Mouse (Mus musculus) left cerebral cortex, adult 18-20 months (tissue): ENCODE results near the gene Nbea. TPM values are rescaled to one million over a fixed set of nuclear protein-coding genes. Genes with fewer than 3 reads are reported as not detected.

Source experiments
- DNase-seq, 2 experiments: peaks; one replicate each; pipeline ENCODE4 v3.0.0; 2021 to 2022; ENCODE audit warnings: low spot score in 2 of 2, mixed read lengths in 1 of 2
- total RNA-seq, 2 experiments: library from RNA; stranded (reverse); gene quantifications; 2 replicates each; pipeline ENCODE4 v1.2.3; 2021

The Nbea gene
- total RNA-seq, 2 experiments from 2014 or later, result 152 to 163 TPM

DNA sequence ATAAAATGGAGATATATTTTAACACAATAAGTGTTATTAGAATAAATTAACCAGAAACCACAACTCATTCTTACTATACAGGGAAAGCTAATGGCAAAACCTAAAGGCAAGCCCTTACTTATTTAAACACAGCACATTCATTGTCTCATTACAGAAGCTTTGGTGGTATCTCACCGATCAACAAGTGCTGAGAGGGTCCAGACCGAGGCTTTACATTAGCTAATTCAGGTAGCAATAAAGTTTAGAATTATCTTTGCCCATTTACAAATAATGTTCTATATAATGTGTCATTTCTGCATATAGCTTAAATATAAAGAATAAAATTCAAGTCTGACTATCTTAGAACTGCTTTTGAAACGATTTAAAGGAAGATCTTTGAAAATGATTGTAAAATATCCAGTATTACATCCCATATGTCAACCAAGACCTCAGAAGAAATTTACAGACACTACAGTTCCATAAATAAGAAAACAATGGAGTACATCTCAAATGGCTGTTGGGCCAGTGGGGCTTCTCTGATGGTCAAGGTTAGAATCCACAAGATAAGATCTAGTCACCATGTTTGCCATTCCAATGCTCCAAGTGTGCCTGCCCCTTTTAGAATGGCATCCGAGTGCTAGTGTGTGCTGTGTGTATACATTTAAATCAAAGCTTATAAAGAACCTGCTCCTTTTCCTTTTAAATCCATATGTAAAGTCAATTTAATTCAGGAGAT, 398.1 kb downstream of the Nbea start:
- no peak for DNase-seq

DNA sequence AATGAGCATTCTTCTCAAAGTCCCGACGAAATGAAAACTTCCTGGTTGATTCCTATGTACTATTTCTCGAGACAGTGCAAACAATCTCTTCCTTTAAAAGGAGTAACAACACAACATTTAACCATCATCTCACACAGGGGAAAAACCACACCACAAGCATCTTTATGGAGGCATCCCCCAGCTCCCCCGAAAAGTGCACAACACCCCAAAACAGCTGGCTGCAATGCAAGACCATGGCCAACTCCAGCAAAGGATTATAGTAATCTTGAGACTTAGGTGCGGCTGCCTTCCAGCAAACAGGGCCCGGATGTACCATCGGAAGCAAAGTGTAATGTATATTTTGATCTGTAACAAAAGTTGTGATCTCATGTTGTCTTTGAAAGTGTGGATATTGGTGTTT, 399.4 kb downstream of the Nbea start:
- no peak for DNase-seq

DNA sequence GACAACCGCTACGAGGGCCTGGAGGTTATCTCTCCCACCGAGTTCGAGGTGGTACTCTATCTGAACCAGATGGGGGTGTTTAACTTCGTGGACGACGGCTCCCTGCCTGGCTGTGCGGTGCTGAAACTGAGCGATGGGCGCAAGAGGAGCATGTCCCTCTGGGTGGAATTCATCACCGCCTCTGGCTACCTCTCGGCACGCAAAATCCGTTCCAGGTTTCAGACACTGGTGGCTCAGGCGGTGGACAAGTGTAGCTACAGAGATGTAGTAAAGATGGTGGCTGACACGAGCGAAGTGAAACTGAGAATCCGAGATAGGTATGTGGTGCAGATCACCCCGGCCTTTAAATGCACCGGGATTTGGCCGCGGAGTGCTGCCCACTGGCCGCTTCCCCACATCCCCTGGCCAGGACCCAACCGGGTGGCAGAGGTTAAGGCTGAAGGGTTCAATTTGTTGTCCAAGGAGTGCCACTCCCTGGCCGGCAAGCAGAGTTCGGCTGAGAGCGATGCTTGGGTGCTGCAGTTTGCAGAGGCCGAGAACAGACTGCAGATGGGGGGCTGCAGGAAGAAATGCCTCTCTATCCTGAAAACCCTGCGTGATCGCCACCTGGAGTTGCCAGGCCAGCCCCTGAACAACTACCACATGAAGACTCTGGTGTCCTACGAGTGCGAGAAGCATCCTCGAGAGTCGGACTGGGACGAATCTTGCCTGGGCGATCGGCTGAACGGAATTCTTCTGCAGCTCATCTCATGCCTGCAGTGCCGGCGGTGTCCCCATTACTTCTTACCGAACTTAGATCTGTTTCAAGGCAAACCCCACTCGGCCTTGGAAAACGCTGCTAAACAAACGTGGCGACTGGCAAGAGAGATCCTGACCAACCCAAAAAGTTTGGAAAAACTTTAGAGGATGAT, 400.1 kb downstream of the Nbea start:
- DNase-seq, result no peak

DNA sequence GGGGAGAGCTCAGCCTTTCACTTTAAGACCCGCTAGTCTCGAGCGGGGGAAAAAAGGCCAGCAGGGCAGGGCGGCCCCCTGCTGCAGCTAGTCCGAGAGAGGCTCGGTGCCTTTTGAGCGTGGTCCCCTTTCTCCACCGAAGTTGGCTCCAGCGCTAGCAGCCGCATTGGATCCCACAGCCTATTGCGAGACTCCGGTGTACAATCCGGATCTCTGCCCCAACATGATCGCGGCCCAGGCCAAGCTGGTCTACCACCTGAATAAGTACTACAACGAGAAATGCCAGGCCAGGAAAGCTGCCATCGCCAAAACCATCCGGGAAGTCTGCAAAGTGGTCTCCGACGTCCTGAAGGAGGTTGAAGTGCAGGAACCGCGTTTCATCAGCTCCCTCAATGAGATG, 400.7 kb downstream of the Nbea start:
- no peak for DNase-seq

DNA sequence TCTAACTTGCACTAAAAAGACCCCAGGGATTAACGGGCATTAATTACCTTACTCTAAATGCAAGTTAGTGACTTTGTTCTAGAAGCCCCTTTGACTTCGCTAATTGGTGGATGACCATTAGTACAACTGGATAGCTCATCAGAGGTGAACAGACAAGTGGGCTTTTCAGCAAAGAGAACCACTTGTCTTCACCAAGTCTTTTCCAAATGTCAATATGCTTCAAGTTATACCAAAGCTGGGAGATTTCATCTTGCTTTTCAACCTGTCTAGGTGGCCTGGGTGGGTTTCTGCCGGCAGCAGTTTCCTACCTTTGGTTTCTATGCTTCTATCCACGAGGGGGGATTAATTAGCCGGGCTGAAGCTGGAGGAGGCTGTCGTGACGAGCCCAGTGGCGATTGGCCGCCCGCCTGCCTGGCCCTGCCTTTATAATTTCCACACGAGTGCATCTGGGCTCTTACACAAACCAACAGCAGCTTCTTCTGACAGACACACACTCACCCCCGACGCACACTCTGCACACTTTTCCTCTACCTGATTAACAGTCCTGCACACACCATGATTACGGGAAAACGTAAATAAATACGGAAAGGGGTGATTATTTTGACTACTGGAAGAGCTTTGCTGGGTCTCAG, 401.3 kb downstream of the Nbea start, which contains the start of gene Mab21l1:
Gene Mab21l1, plus strand, starts transcription at position 455 of the 632 bp plus-strand sequence.
- no peak for DNase-seq

DNA sequence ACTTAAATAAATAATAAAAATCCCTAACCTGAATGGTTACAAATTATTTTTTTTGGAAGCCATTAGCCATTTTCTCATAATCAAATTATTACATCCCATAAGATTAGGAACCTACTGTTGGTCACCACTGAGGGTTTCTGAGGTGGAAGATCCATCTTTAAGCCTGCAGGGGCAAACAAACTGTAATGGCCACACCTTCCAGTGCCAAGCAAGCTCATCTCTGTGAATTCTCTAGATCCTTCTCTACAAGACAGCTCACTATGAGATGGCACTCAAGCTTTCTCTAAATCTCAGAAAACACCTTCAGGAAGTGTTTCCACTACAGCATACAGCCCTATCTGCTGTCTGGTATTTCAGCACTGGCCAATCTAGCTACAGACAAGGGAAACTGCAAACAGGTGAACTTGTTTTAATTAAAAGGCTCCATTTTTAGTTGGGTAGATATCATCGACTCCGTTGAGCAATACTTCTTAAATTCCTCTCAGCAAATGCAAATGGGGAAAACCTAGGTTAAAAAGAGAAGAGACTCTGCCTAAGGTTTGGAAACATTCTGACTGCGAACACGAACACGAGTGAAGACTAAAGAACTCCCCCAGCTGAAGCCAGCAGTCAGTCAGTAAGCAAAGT, 402.0 kb downstream of the Nbea start:
- no peak for DNase-seq

DNA sequence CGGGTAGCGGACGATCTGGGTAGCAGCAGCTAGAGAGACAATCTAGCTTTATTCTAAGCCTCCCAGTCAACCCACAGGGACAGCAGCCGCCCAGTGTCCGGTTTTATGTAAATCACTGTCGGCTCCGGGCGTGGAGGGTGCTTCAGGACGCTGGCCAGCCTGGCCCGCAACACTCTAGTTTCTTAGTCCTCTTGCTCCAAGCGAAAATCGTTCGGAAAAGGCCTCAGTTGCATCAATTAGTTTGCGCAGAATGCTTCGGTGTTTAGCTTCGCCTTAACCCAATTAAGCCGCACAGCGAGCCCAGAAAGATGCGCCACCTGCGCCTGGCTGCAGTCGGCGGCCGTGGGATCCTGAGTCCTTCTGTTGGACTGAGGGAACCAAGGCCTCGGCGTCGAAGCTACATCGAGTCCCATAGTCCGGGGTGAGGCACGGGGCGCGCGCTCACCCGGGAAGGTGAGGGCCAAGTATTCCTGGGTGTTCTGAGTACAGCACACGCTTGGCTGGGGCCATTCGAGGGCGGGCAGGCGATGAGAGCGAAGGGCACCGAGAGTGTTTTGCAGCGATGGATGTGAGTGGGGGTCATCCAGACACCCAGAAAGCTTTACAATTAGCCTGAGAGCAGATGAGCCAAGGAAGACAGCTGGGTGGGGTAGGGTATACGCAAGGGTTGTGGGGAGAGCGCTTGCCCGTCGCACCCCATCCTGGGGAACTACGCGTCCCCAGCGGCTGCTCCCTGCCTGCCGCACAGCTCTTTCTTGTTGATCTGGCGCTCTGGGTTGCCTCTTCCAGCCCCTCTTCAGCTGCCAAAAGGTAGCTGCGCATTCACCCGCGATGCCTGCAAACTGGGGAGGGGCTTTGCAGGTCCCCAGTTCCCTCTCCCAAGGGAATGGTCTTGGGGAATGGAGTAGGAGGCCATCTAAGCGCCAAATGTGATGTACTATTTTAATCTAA, 403.1 kb downstream of the Nbea start:
- peak in 1 of 2 experiments; percentile 42 for DNase-seq

DNA sequence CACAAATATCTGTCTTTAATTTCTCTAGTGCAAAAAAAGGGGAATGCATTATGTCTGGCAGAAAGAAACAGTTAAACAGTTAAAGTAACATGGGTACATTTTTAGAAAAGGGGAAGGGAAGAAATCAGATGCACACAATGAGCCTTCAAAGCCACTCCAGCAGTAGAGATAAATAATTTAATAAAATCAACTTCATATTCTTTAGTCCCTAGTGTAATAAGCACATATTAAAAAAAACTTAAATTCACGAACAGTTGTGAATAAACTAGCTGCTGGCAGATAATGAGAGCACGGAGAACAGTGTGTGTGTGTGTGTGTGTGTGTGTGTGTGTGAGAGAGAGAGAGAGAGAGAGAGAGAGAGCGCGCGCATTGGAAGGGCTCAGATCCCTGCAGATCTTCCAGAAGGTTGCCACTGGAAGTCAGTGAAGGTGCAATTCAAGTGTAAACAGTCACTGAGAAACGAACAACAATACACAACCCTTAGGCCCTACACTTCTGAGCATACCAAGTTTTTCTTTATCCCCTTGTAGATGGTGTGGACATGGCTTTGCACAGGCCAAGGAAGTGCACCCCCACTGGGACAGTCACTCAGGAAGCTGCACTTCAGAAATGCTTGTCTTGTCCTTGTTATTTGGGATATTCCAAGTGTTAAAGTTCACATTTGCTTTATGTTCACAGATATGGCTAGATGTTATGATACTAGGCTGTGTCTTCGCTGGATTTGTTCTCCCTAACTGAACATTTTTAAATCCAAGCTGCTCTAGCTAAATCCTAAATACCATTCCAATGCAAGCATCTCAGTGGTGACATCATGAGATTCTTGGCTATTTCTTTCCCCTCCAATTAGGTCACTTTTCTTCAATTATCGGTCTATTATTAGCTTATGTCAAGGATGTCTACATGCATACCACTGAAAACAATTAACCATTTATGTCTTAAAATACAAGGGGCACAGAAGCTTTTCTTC, 404.5 kb downstream of the Nbea start:
- no peak for DNase-seq

DNA sequence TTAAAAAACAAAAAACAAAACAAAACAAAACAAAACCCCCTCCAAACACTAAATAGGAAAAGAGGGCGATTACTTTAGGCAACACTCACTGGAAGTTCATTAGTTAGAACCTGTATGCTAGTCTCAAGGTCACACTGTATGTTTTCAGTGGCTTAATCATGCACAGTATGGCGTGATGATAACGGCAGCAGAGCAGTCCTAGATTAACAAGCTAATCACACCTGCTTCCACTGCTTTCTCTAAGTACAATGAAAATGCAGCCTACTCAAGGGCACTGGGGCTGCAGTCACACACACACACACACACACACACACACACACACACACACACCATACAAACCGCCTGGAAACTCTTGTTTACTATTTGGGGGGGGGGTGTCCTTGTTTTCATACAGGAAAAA, 406.0 kb downstream of the Nbea start:
- DNase-seq, result no peak

DNA sequence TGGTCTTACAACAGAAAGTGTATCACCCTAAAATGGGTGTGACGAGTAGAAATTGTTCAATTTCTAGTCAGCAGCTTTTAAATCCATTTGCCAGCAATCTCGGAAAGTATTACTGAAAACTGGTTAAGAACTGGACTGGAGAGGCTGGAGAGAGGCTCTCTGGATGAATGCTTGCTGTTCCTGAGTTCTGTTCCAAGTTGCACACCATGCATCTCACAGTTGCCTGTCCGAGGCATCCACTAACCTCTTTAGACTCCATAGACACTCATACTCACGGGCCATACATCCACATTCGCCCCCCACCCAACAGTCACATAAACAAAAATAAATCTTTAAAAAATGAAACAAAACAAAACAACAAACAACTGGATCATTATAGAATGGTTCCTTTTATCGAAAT, 407.7 kb downstream of the Nbea start:
- DNase-seq, result no peak

DNA sequence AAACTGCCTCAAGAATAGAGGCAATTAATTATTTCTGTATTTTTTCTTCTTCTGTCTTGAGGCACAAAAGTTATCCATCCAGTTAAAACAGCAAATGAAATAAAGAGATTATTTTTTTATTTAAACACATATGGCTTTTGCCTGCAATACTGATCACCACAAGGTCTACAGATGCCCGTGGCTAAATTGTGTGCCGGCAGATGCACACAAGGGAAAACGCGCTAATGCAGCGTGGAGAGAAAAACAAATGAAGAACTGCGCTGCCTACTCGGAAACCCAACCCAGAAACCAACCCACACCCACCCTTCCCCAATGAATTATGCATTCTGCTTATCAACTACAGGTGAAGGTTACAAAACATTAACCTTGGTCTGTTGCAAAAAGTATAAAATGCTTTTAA, 408.3 kb downstream of the Nbea start:
- DNase-seq, result no peak

DNA sequence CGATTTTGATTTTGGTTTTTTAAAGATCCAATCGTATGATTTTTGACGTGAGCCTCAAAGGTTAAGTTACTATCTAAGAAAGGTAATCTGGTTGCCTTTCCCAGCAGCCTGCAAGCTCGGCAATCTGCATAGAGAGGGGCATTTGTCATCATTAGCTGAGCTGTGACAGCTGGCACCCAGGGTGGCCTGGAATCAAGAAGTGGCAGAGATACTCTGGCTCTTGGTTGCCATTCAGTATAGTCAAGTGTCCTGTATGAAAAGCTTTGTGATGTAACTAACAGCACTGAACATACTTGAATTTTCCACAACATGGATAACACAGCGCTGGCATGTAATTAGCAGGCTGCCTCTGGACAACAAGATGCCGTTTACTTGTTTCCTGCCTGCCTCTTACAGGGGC, 409.3 kb downstream of the Nbea start:
- no peak for DNase-seq

DNA sequence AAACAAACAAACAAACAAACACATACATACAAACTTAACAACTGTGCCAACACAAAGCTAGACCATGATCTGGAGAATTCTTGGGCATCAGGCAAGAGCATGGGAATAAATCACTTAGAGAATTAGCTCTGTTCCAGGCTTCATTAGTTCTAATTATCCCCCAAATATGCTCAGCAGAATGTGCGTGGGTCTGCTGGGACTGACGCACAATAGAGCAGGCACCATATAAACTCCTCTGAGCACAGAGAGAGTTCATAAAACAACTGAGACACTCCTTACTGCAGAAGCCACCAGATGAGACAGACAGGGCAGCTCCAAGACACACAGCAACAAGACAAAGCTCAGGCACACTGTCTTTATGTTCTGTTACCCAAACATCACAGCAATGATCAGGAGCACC, 414.2 kb downstream of the Nbea start:
- DNase-seq, result no peak

DNA sequence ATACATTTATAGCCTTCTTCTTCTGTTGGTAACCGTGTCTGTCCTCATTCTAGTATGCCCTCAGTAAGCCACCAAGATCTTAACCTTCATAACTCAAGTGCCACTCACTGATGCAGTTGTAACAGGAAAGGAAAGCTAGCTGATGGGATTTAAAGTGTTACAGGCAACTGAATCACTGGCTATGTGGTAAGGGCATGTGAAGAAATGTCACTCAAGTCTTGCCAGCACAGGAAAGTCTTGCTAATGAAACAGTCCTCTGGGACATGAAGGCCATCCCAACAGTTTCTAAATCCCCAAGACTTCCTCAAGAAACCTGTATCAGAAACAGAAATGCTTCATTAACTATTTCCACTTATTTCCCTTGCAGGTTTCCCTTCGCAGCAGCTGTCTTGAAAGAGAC, 414.8 kb downstream of the Nbea start:
- DNase-seq, result no peak

DNA sequence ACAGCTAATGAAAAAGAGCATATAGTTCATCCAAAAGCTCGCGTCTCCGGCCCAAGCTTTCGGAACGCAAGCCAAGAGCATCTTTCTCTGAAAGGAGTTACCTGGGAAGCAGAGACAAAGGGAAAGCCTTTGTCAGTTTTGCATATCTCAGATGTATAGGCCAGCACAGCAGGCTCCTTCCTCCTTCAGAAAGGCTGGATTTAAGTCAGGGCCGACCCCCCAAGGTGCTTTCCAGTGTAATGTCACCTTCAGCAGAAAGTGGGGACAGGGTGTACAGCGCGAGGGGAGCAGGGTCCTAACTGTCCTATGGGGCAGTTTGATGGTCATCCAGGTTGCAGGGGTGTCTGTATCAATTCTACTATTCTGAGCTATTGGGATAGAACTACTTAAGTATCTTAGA, 419.9 kb downstream of the Nbea start:
- DNase-seq, result no peak

DNA sequence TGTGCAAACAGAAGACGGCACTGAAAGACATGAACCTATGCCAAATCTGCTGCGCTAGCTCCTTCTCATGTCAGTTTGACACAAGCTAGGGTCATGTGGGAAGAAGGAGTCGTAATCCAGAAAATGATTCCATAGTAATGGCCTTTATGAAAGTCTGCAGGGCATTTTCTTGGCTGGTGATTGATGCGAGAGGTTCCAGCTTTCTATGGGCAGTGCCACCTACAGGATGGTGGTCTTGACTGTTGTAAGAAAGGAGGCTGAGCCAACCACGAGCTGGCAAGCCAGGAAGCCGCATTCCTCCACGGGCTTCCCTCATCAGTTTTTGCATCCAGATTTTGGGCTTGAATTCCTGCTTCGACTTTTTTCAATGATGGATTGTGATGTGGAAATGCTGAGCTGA, 425.2 kb downstream of the Nbea start:
- no peak for DNase-seq

DNA sequence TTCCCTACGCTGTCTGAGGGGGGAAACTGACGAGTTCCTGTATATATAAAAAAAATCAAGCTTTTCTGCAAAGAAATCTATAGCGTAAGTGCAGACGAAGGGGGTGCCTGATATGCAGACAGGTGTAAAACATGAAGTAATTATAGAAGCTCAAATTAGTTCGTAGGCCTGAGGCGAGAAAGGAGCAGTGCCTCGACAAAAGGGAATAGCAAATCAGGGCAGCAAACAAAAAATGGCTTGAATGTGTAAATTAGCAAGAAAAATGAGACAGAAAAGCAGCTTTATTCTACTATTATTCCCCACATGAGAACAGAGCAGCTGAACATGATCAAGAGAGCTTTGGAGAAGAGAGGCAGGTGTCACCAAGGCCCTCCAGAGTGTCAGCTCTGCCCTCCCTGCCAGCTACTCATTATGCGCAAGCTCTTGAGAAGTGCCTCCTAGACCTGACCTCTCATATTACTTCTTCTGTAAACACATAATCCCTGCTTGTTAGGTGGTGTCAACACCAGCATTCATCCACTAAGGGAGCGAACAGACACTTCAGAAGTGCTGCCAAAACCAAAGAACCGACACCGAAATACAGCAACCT, 426.8 kb downstream of the Nbea start:
- no peak for DNase-seq

DNA sequence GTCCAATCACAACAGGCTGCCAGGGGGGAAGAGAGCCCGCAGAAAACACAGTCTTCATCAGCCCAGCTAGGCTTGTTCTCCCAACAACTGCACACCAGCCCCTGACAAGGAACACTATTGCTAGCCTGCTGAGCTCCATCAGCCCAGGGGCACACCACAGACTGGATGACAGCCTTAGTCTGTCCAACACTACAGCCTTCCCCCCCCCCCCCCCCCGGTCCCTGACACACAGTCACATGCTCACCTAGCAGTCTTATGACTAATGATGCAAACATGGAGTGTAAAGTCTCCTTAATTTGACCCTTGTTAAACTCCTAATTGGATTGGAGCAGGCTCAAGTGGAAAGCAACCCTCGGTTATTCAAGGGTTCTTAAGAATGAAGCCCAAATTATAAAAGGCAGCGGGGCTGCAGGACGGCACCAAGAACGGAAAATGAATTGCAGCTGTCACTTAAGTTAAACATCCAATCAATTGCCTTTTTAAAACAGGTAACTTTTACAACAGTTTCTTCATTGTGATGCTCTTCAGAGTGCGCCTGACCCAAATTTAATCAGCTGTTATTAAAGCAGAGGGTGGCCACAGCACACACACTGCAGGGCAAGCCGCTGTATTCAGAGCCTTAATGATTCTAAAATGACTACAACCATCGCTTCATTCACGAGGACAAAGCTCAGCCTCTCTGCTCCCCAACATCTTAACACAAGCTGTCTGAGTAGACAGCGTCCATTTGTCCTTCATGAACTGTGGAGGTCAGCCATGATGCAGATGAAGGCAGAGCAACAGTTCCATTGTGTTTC, 427.5 kb downstream of the Nbea start:
- DNase-seq, result no peak
